Mouse (Mus musculus) embryonic facial prominence, embryonic 12.5 days (tissue): ENCODE measurements around the gene Map2k6. TPM values are rescaled to one million over a fixed set of nuclear protein-coding genes. Genes with fewer than 3 reads are reported as not detected.

ENCODE experiments used
- ATAC-seq: fragments of 200-750 bp; cut with Nextera tagmentation; 2 replicates; pipeline ENCODE4 v1.8.0; 2017; ENCODE audit not compliant: insufficient number of reproducible peaks, insufficient read depth, low FRiP score, low TSS enrichment
- H3K27ac ChIP-seq: fragments of 300-500 bp; sonication (generic); 2 replicates; pipeline ENCODE4 v1.5.1; 2016; ENCODE audit warnings: mild to moderate bottlenecking
- H3K27me3 ChIP-seq: fragments of 300-500 bp; sonication (generic); 2 replicates; pipeline ENCODE4 v1.6.1; 2016; ENCODE audit warnings: mild to moderate bottlenecking, moderate library complexity
- H3K36me3 ChIP-seq: fragments of 300-500 bp; sonication (generic); 2 replicates; pipeline ENCODE4 v1.6.1; 2016; ENCODE audit warnings: mild to moderate bottlenecking
- H3K4me1 ChIP-seq: fragments of 300-500 bp; sonication (generic); 2 replicates; pipeline ENCODE4 v1.6.1; 2016
- H3K4me2 ChIP-seq: fragments of 300-500 bp; sonication (generic); replicated peaks from 2 replicates; pipeline ENCODE4 v1.6.1; 2016; ENCODE audit warnings: mild to moderate bottlenecking, moderate library complexity
- H3K4me3 ChIP-seq: fragments of 300-500 bp; sonication (generic); 2 replicates; pipeline ENCODE4 v1.5.1; 2016; ENCODE audit warnings: mild to moderate bottlenecking
- H3K9ac ChIP-seq: fragments of 300-500 bp; sonication (generic); 2 replicates; pipeline ENCODE4 v1.6.1; 2016; ENCODE audit warnings: mild to moderate bottlenecking, moderate library complexity
- H3K9me3 ChIP-seq: fragments of 300-500 bp; sonication (generic); 2 replicates; pipeline ENCODE4 v1.6.1; 2016; ENCODE audit warnings: mild to moderate bottlenecking, moderate library complexity
- WGBS: fragments of 180-500 bp; shearing (Covaris S2); methylation state at CpG from one replicate; pipeline ENCODE4 v1.1.7; 2016; 5-methylcytosine and 5-hydroxymethylcytosine counted together
- polyA plus RNA-seq: library from polyadenylated mRNA; unstranded; fragments of >200 nt; fragmentation: Nextera tagmentation; extraction: Ambion mirVana; gene quantifications from 2 replicates; pipeline ENCODE4 v1.2.1, GENCODE M21; 2016

The Map2k6 gene
- polyA plus RNA-seq, 1 experiment from 2014 or later = 44.9 TPM

DNA sequence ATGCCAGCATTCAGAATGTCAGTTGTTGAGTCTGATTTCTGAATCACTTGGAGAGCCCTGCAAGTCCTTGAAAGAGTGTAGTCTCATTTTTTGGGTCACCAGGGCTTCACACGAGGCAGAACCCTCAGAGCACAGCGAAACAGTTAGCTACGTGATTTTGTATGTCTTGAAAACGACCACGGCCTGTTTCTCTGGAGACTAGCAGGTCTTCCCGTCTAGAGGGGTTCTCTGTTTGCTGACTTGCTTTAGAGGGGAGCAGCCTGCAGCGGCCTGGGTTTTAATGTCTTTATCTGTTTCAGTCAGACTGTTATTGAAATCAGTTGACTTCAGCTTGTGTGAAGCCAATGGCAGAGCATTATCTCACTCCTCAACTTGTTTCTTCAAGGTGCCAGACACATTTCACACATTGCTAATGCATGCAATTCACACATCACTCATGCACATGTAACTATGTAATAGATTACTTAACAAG is 58.6 kb downstream of the Map2k6 start:
- Histone ChIP-seq H3K4me3 (no peak overlapping the region), H3K4me1 (peaks cover 15% of the 10 kb centered on the region; the same call in 1 of the 2 replicates), H3K4me2 (no peak overlapping the region), H3K36me3 (no peaks in the 10 kb centered on the region), H3K27ac (no peak overlapping the region), H3K27me3 (no peaks in the 10 kb centered on the region), H3K9ac (no peak overlapping the region), H3K9me3 (no peaks in the 10 kb centered on the region)
- WGBS = 87% methylated on average over 7 of the region's 7 CpGs
- ATAC-seq = no peak

DNA sequence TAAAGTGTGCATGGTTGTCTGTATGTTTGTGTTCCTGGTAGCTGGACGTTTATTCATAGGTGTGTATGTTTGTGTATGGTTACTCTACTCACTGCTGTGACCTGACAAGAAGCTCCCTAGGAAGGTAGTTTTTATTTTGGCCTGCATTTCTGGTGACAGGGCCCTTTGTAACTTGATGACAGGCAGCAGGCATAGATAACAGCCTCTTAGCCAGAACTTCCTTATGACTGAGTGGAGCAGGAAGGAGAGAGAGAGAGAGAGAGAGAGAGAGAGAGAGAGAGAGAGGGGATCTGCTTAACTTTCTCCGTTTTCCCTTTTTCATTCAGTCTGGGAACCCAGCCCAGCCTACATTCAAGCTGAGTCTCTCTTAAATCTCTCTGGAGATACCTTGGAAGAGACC is 61.6 kb downstream of the Map2k6 start:
- H3K4me1 ChIP-seq = peaks cover 23% of the 10 kb centered on the region; the same call in 1 of the 2 replicates
- H3K27ac ChIP-seq = no peak overlapping the region
- no peak overlapping the region for H3K4me3 ChIP-seq
- H3K4me2 ChIP-seq = no peak overlapping the region
- WGBS = 53% methylated on average over 2 of the region's 2 CpGs
- H3K9ac ChIP-seq = no peak overlapping the region
- no peaks in the 10 kb centered on the region for H3K27me3 ChIP-seq
- no peaks in the 10 kb centered on the region for H3K9me3 ChIP-seq
- no peaks in the 10 kb centered on the region for H3K36me3 ChIP-seq
- no peak for ATAC-seq

DNA sequence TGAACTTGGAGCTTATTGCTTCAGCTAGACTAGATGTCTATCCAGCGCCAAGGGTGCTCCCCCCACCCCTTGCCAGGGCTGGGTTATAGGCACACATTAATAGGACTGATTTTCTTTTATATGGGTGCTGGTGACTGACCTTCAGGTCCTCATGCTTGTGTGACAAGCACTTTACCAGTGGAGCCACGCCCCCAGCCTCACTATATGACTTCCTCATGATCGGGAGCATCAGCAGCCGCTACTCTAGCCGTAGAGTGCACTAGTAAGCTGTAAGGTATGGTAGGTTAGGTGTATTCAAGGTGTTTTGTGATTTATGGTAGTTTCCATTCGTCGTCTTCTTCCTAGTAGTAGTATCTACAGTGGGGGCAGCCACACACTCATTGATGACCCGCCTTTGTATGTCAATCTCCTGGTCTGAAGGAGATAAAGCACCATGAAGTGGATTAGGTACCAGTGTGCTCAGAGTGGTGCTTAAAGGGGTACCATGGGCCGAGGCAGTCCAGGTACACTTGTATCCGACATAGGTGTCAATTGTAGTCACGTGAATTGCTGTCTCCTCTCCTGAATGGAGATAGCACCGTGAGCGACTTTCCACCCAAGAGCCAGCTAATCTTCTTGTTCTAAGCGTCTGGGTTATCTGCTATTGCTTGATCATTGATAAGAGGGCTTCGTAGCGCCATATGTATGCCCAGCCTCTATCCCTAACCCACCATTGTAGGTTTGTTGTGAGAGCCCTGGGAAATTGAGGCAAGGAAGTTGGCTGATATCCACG is 62.8 kb downstream of the Map2k6 start:
- H3K4me3 ChIP-seq = no peak overlapping the region
- H3K9me3 ChIP-seq = no peaks in the 10 kb centered on the region
- H3K4me2 ChIP-seq = no peak overlapping the region
- H3K4me1 ChIP-seq = peaks cover 20% of the 10 kb centered on the region; the same call in 1 of the 2 replicates
- H3K27ac ChIP-seq = no peak overlapping the region
- H3K27me3 ChIP-seq = no peaks in the 10 kb centered on the region
- WGBS = 96% methylated on average over 17 of the region's 17 CpGs
- H3K36me3 ChIP-seq = no peaks in the 10 kb centered on the region
- H3K9ac ChIP-seq = no peak overlapping the region
- ATAC-seq = no peak

DNA sequence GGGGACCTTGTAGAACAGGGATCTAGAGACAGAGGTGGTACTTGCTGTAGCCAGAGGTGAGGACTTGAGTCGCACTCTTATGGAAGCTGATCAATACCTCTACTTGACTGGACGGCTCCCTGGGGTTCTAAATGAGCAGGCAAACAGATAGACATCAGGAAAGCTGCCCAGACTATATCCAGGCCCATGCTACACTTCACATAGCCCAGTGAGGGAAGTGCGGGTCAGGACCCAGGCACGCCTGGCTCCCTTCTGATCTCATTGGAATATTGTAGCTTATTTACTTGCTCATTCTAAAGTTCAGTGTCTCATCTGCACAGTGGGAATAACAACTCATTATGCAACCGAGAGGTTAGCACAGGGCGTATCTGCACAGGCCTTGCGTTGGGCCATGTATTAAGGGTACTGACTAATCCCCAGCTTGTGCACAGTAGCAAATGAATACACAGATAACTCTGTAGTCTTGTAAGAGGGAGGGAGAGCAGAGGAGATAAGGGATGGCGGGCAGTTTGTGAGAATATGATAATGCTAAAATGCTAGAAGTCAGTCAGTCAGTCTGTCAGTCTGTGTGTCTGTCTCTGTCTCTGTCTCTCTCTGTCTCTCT is 64.2 kb downstream of the Map2k6 start:
- no peak overlapping the region for H3K4me2 ChIP-seq
- no peaks in the 10 kb centered on the region for H3K9me3 ChIP-seq
- ATAC-seq = no peak
- no peak overlapping the region for H3K4me3 ChIP-seq
- H3K27me3 ChIP-seq = no peaks in the 10 kb centered on the region
- H3K9ac ChIP-seq = no peak overlapping the region
- no peak overlapping the region for H3K27ac ChIP-seq
- H3K36me3 ChIP-seq = no peaks in the 10 kb centered on the region
- 89% methylated on average over 8 of the region's 8 CpGs for WGBS
- peaks cover 20% of the 10 kb centered on the region; the same call in 1 of the 2 replicates for H3K4me1 ChIP-seq

DNA sequence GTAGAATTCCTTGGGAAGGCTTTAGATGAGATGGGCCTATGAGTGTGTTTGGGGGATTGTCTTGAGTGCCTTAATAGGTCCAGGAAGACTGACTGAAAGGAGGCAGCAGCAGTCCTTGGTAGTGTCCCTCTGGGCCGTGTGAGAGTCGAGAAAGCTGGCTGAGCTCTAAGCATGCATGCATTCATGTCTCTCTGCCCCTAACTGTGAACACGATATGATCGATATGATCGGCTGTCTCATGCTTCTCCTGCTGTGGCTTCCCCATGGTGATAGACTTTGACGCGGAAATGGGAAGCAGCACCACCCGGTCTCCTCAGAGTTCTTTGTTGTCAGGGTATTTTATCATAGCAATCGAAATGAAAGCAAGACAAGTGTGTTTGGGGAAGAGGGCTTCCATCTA is 64.9 kb downstream of the Map2k6 start:
- Histone ChIP-seq H3K9ac (no peak overlapping the region), H3K27me3 (no peaks in the 10 kb centered on the region), H3K4me2 (no peak overlapping the region), H3K27ac (no peak overlapping the region), H3K36me3 (no peaks in the 10 kb centered on the region), H3K9me3 (no peaks in the 10 kb centered on the region), H3K4me1 (peaks cover 17% of the 10 kb centered on the region; the same call in 1 of the 2 replicates), H3K4me3 (no peak overlapping the region)
- WGBS = 79% methylated on average over 9 of the region's 9 CpGs
- no peak for ATAC-seq

DNA sequence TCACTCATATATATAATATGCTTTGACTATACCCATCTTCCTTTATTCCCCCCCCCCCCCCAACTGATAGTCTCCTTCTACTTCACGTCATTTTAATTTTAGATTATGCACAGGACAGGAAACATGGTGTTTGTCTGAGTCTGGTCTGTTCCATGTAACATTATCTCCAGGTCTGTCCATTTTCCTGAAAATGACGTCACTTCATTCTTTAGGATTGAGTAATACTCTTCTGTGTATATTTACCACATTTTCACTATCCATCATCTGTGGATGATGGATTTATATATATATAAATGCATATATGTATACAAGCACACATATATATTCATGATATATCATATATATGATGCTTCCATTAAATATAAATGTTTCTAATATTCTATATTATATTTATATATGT is 70.1 kb downstream of the Map2k6 start:
- no peaks in the 10 kb centered on the region for H3K27me3 ChIP-seq
- no peak for ATAC-seq
- H3K27ac ChIP-seq = no peak overlapping the region
- H3K4me3 ChIP-seq = no peak overlapping the region
- no peaks in the 10 kb centered on the region for H3K9me3 ChIP-seq
- no peak overlapping the region for H3K4me2 ChIP-seq
- no peak overlapping the region for H3K9ac ChIP-seq
- 81% methylated on average over 2 of the region's 2 CpGs for WGBS
- H3K4me1 ChIP-seq = 0 out of 2 replicates have a peak, but pooled peaks cover 5% of the 10 kb centered on the region
- no peaks in the 10 kb centered on the region for H3K36me3 ChIP-seq

DNA sequence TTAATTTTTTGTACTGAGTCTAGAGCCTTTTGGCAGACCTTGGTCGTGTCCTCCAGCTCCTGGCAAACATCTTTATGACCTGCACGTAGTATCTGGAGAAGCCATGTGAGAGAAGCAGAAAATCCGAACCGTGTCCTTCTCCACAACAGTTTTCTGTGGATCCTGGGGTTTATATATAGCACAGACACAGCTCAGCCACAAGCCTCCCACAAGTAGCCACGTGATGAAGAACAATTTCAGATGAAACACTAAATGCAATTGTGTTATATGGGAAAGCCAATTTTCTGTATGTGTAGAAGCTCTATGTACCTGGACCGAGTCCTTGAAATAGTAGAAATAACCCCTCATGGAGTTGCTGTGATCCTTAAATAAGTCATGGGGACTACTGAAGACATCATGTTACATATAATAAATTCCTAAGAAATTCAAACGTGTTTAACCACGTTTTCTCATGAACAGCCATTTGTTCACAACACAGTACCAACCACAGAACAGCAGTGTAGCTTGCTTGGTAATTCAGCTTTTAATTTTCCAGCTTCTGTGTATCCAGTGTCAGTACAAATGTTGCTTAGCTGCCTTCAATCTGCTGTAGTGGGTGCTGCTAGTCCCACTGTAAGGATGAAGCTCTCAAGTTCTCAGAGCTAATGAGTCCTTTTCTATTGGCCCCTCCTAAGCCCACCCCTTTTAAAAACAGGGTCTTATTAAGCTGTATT is 71.8 kb downstream of the Map2k6 start:
- Histone ChIP-seq H3K9ac (no peak overlapping the region), H3K9me3 (no peaks in the 10 kb centered on the region), H3K4me2 (no peak overlapping the region), H3K27ac (no peak overlapping the region), H3K4me3 (no peak overlapping the region), H3K4me1 (no peaks in the 10 kb centered on the region), H3K36me3 (no peaks in the 10 kb centered on the region), H3K27me3 (no peaks in the 10 kb centered on the region)
- WGBS = 83% methylated on average over 8 of the region's 8 CpGs
- no peak for ATAC-seq

DNA sequence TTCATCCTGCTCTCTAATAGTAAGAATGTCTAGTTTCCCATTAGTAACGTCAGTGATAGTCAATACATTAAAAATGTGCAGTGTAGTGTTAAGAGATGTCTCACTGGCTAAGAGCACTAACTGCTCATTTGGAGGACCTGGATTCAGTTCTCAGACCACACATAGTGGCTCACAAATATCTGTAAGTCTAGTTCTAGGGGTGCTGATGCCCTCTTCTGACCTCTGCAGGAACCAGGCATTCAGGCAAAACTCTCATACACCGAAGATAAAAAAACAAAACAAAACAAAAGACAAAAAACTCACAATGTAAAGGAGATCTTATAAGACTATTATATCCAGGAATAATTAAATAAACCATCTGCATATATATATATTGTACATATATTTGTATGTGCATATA is 72.4 kb downstream of the Map2k6 start:
- Histone ChIP-seq H3K27ac (no peak overlapping the region), H3K9me3 (no peaks in the 10 kb centered on the region), H3K27me3 (no peaks in the 10 kb centered on the region), H3K4me1 (no peaks in the 10 kb centered on the region), H3K36me3 (no peaks in the 10 kb centered on the region), H3K4me2 (no peak overlapping the region), H3K9ac (no peak overlapping the region), H3K4me3 (no peak overlapping the region)
- WGBS = 87% methylated on average over 2 of the region's 2 CpGs
- ATAC-seq = no peak

DNA sequence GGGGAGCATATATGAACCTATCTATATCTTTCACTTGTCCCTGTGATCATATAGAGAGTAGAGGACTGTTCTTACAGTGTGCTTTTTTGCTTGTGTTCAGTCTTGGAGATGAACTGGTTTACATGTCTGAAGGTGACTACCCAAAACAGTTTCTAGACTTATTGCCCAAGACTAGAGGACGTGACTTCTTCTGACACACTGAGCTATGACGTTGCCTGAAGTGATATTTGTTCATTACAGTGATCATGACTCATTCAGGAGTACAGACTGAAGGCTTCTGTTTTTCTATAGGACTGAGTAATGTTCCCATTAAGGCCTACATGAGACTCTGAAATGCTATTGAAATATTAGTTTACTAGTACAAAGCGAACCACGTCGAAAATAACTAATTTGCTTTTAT is 73.2 kb downstream of the Map2k6 start:
- H3K4me2 ChIP-seq = no peak overlapping the region
- H3K27me3 ChIP-seq = no peaks in the 10 kb centered on the region
- peaks cover 5% of the 10 kb centered on the region; the same call in 1 of the 2 replicates for H3K4me1 ChIP-seq
- H3K9me3 ChIP-seq = no peaks in the 10 kb centered on the region
- no peaks in the 10 kb centered on the region for H3K36me3 ChIP-seq
- no peak overlapping the region for H3K27ac ChIP-seq
- H3K9ac ChIP-seq = no peak overlapping the region
- ATAC-seq = no peak
- no peak overlapping the region for H3K4me3 ChIP-seq
- WGBS = 90% methylated on average over 5 of the region's 5 CpGs

DNA sequence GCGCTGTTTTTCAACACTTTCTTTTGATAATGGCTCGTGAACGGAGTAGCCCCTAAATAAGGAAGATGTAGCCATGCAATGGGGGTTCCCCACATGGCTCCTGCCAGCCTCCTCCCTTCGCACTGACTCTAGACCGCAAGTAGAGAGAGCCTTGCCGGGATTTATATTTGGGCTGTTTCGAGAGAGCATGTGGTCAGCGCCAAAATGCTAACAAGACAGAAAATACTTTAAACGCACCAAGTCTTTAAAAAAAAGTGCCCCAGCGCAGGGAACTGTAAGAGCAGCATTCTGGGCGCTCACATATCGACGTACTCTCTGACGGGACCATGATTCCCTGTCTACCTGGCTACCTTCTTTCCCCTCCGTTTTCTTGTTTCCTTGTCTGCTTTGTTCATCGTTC is 74.6 kb downstream of the Map2k6 start:
- no peak for ATAC-seq
- no peaks in the 10 kb centered on the region for H3K27me3 ChIP-seq
- WGBS = 91% methylated on average over 16 of the region's 16 CpGs
- no peaks in the 10 kb centered on the region for H3K9me3 ChIP-seq
- H3K4me3 ChIP-seq = no peak overlapping the region
- H3K36me3 ChIP-seq = no peaks in the 10 kb centered on the region
- no peak overlapping the region for H3K4me2 ChIP-seq
- no peak overlapping the region for H3K9ac ChIP-seq
- no peak overlapping the region for H3K27ac ChIP-seq
- H3K4me1 ChIP-seq = peaks cover 14% of the 10 kb centered on the region

DNA sequence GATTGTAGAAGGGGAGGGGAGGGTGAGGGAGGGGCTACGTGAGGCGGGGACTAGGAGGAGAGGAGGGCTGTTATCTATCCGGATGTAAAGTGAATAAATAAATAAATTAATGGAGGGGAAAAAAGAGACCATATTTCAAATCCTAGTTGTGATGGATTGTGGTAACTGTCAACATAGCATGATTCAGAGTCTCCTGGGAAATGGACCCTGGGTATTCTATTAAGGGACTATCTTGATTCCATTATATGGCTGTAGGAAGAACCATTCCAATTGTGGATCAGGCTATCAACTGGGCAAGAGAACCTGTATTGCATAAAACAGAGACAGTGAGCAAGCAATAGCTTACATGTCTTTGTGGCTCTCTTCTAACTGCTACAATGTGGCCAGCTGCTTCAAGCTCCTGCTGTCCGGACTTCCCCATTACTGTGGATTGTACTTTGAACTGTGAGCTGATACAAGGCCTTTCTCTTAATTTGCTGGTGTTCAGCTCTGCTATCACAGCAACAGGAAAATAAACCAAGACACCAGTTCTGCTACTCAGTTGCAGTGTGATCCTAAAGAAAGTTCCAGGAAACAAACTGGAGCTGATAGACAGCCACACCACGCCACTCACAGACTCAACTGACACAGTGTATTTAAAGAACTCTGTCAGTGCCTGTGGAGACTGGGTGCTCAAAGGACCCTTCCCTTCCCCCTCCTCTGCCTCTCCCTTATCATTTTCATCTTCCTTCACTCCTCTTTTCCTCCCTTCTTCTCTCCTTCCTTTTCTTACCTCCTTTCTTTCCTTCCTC is 77.6 kb downstream of the Map2k6 start:
- H3K27ac ChIP-seq = no peak overlapping the region
- H3K4me1 ChIP-seq = peaks cover 27% of the 10 kb centered on the region
- 60% methylated on average over 5 of the region's 5 CpGs for WGBS
- H3K36me3 ChIP-seq = no peaks in the 10 kb centered on the region
- H3K4me3 ChIP-seq = no peak overlapping the region
- no peaks in the 10 kb centered on the region for H3K9me3 ChIP-seq
- H3K4me2 ChIP-seq = no peak overlapping the region
- H3K27me3 ChIP-seq = no peaks in the 10 kb centered on the region
- H3K9ac ChIP-seq = no peak overlapping the region
- no peak for ATAC-seq
